Comparison of ENCODE assay signal across 10 mouse cellular contexts in the genomic region with DNA sequence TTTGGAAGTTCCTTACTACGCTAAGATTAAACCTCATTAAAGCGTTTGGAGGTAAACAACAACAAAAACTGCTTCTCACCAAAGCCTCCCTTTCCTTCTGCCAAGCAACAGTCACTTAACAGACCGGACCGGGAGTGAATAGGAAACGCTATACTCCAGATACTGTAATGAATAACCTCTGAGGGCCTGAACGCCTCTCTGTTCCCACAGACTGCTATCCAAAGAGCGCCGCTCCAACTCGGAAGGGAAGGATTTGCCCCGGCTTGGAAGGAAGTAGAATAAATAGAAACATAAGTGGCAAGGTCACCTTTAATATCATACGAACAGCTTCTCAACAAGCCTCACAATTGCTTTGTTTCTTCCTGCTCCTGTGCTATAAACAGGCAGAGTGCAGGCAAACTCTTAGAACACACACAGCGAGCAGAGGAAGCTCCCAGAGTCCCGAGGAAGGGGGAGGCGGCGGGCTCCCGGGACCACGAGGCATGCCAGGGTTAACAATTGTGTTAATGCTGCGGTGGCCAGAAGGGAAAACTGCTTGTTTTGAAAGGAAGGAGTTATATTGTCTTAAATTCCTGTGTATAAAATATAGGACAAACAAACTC. TPM values are rescaled to one million over a fixed set of nuclear protein-coding genes. Genes with fewer than 3 reads are reported as not detected.
DNase-seq lines count a peak whose midpoint lies in the region; ATAC-seq lines count a peak whose summit lies in the region.
"Had no signal": no experiment of that assay in that cellular context is flagged by ENCODE, and none has a peak within 500 bp of the region (broad histone marks: within the 10 kb centered on the region; RNA-seq: fewer than 3 reads in every experiment).

No protein-coding gene starts in this region.

- intact Hi-C loops in left cerebral cortex, postnatal 14 days (cut with DNase I) = no loop called here

- no peak overlapping the region for H3K27ac ChIP-seq in limb, embryonic 12.5 days
- no peak overlapping the region for H3K27ac ChIP-seq in limb, embryonic 10.5 days
- H3K27ac ChIP-seq in intestine, embryonic 15.5 days = no peak overlapping the region
- no peak overlapping the region for H3K27ac ChIP-seq in lung, embryonic 15.5 days

- H3K4me1 ChIP-seq in limb, embryonic 12.5 days (replicated peaks) = 0 out of 2 replicates have a peak, but pooled peaks cover 6% of the 10 kb centered on the region
- H3K4me1 ChIP-seq in limb, embryonic 10.5 days = no peaks in the 10 kb centered on the region
- H3K4me1 ChIP-seq in intestine, embryonic 15.5 days (replicated peaks) = 0 out of 2 replicates have a peak, but pooled peaks cover 2% of the 10 kb centered on the region
- peaks cover 11% of the 10 kb centered on the region; the same call in 1 of the 2 replicates for H3K4me1 ChIP-seq in lung, embryonic 15.5 days

- WGBS in limb, embryonic 12.5 days = 51% methylated on average over 18 of the region's 18 CpGs
- WGBS in limb, embryonic 10.5 days = 66% methylated on average over 18 of the region's 18 CpGs
- WGBS in intestine, embryonic 15.5 days = 34% methylated on average over 18 of the region's 18 CpGs
- 22% methylated on average over 18 of the region's 18 CpGs for WGBS in lung, embryonic 15.5 days

- ATAC-seq in limb, embryonic 12.5 days (ENCODE audit: insufficient number of reproducible peaks, insufficient read depth, low FRiP score, low TSS enrichment, low read depth) = no peak; the same call in 1 of the 2 replicates
- 0 out of 2 replicates have a peak, but pooled peaks have one; percentile 53 for ATAC-seq in intestine, embryonic 15.5 days
- peak; percentile 84; the same call in 1 of the 2 replicates for ATAC-seq in lung, embryonic 15.5 days (ENCODE audit: borderline replicate concordance, extremely low read depth, low FRiP score, low TSS enrichment)

- DNase-seq in limb, embryonic 10.5 days (ENCODE audit: low spot score) = no peak
- DNase-seq in heart, adult 18-20 months = peak; percentile 42 to 74
- no peak for DNase-seq in layer of hippocampus, postnatal 36 days
- DNase-seq in urinary bladder, postnatal 36 days (ENCODE audit: low spot score in 2 of 2) = no peak
- DNase-seq in left cerebral cortex, postnatal 14 days (ENCODE audit: low spot score in 2 of 2) = no peak

- H3K9ac ChIP-seq in limb, embryonic 12.5 days (replicated peaks) = no peak overlapping the region
- no peak overlapping the region for H3K9ac ChIP-seq in intestine, embryonic 15.5 days
- no peak overlapping the region for H3K9ac ChIP-seq in lung, embryonic 15.5 days

- no peaks in the 10 kb centered on the region for H3K9me3 ChIP-seq in limb, embryonic 12.5 days
- H3K9me3 ChIP-seq in limb, embryonic 10.5 days (replicated peaks) = no peaks in the 10 kb centered on the region
- H3K9me3 ChIP-seq in intestine, embryonic 15.5 days = no peaks in the 10 kb centered on the region
- H3K9me3 ChIP-seq in lung, embryonic 15.5 days = no peaks in the 10 kb centered on the region
- H3K9me3 ChIP-seq: G1E had no signal

- no peak overlapping the region for H3K4me3 ChIP-seq in limb, embryonic 12.5 days (replicated peaks)
- no peak overlapping the region for H3K4me3 ChIP-seq in limb, embryonic 10.5 days
- H3K4me3 ChIP-seq in intestine, embryonic 15.5 days (replicated peaks) = no peak overlapping the region; the same call in 1 of the 2 replicates
- H3K4me3 ChIP-seq in lung, embryonic 15.5 days = peak overlapping the region; percentile 11; the same call in 1 of the 2 replicates
- H3K4me3 ChIP-seq: erythroblast, embryonic 14.5 days had no signal

- no peaks in the 10 kb centered on the region for H3K36me3 ChIP-seq in limb, embryonic 12.5 days
- H3K36me3 ChIP-seq in limb, embryonic 10.5 days = no peaks in the 10 kb centered on the region
- H3K36me3 ChIP-seq in intestine, embryonic 15.5 days = no peaks in the 10 kb centered on the region
- H3K36me3 ChIP-seq in lung, embryonic 15.5 days = no peaks in the 10 kb centered on the region
- H3K36me3 ChIP-seq: G1E had no signal

- H3K4me2 ChIP-seq in limb, embryonic 12.5 days = peak overlapping the region; percentile 36; the same call in 1 of the 2 replicates
- peak overlapping the region; percentile 47 for H3K4me2 ChIP-seq in intestine, embryonic 15.5 days (replicated peaks)
- H3K4me2 ChIP-seq in lung, embryonic 15.5 days = peak overlapping the region; percentile 40

- H3K27me3 ChIP-seq in limb, embryonic 12.5 days = no peaks in the 10 kb centered on the region
- H3K27me3 ChIP-seq in limb, embryonic 10.5 days (ENCODE audit: low read depth, poor library complexity, severe bottlenecking) = no peaks in the 10 kb centered on the region
- H3K27me3 ChIP-seq in intestine, embryonic 15.5 days (replicated peaks) = no peaks in the 10 kb centered on the region
- no peaks in the 10 kb centered on the region for H3K27me3 ChIP-seq in lung, embryonic 15.5 days

RNA-seq across cellular contexts. Expression of gene Dars, which starts 39.8 kb away (rescaled TPM):
- 142 and 144 TPM in 2 replicates for polyA plus RNA-seq in limb, embryonic 12.5 days (2016; fragmentation: Nextera tagmentation; extraction: Ambion mirVana)
- polyA plus RNA-seq in limb, embryonic 10.5 days (2016; fragmentation: Nextera tagmentation; extraction: Ambion mirVana) = 148 and 175 TPM in 2 replicates
- 10 to 100 TPM; 69.2 to 71.5 TPM for total RNA-seq in heart, adult 18-20 months (2021)
- 169 and 200 TPM in 2 replicates for polyA plus RNA-seq in intestine, embryonic 15.5 days (2015; fragmentation: Nextera tagmentation; extraction: Ambion mirVana)
- 178 and 179 TPM in 2 replicates for polyA plus RNA-seq in lung, embryonic 15.5 days (2015; fragmentation: Nextera tagmentation; extraction: Ambion mirVana)
- total RNA-seq in layer of hippocampus, postnatal 36 days (2021) = 10 to 100 TPM; 68.6 to 72.3 TPM
- total RNA-seq in left cerebral cortex, postnatal 14 days (2021) = 10 to 100 TPM; 58.5 to 63.3 TPM

Comparison
In these comparisons a context has a peak if more than half of its experiments do, and no peak if none do; other contexts are left out.
1. DNase-seq: peak in heart, adult 18-20 months (2 of 2); none in limb, embryonic 10.5 days (single experiment), layer of hippocampus, postnatal 36 days (0 of 2), urinary bladder, postnatal 36 days (0 of 2) and left cerebral cortex, postnatal 14 days (0 of 2).
2. Peak in every context shown above with its lines, with median percentiles within 50 percentile points of each other: H3K4me2 ChIP-seq.